Mouse (Mus musculus): ENCODE measurements around the gene Zfp9.

The Zfp9 gene

DNA sequence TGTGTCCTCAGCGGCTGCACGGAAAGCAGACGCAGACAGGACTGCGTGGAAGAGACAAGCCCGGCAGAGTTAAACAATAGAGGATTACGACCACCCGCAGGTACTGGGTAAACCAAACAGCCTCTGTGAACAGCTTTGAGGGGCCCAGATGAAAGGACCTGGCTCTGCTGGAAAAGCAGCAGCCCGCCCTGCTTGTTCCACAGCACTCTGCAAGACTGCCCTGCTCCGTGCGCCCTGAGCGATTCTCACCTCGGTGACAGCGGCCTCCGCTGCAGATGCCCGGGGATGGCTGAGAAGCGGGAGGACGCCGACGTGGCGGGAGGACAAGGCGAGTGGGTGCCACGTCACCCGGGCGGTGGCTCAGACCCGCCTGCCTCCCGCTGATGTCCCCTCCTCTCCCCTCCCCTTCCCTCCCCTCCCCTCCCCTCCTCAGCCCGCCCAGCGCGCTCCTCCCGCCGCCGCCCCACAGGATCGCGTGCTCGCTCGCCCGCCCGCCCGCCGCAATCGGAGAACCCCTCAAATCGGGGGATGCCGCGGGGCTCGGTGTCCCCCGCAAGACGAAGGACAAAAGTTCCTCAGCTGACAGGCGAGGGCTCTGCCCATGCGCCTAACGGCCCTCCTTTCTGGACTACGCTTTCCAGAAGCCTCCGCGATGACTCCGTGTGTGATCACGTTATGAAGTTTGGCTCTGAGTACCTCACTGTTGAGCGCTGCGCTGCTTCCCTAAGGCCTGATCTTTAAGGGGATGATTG is at the start of gene Zfp9:
Gene Zfp9 (minus strand): TSS at position 364 of the 752 bp plus-strand sequence.
- DNase-seq (ENCODE audit: low spot score in 2 of 2): peak in 1 of 2 experiments; percentile 1

DNA sequence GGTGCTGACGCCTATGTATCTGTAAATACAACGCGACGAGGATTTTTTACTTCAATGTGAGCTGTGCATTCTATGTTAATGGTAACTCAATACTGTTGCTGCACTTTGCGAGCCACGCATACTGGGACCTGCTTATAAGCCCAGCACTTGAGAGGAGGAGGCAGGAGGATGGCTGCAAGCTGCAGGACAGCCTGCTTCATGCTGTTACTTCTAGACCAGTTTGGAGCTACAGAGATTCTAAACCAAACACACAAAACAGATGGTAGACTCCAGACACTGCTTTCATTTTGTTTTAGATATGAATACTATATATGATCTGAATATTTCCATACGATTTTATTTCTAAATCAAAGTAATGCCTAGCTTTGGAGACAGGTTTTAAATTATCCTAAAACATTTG is 41.5 kb upstream of the Zfp9 start:
- no peak for DNase-seq (ENCODE audit: low spot score in 2 of 2)

DNA sequence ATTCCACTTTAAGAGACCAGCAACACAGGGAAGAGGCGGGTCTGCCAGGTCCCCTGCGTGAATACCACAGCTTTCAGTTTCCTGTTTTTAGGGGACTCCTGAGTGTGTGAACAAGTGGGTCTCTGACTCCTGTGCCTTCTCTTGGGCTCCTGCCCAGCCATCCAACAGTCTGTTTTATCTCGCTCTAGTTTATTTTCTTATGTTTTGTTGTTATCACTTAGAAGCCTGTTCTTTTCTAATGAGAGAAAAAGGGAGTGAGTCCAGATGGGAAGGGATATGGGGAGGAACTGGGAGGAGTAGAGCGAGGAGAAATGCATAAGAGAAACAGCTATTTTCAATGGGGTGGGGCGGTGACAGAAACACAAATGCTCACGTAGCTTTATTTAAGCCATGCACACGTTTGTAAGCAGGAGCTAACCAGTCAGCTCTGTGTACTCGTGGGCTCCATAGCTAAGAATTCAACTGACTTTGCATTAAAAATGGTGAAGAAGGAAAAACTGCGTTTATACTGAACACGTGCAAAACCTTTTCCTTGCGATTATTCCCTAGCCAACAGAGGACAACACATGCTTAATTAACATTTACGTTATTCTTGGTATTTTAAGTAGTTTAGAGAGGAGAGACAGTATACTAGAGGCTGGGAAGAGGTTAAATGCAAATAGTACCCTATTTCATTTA is 34.4 kb upstream of the Zfp9 start:
- no peak for DNase-seq (ENCODE audit: low spot score in 2 of 2)

DNA sequence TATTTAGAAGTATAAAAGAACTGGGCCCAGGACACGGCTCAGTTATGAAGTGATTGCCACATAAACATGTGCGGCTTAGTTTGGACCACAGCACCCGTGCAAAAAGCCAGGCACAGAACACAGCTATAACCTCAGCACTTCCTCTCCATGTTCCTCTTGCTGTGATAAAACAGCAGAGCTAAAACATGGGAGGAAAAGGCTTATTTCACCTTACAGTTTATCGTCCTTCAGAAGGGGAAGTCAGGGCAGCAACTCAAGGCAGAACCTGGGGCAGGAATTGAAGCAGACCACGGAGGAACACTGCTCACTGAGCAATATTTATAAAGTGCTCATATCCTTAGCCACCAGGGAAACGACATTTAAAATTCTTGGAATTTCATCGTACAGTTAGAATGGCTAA is 19.9 kb upstream of the Zfp9 start:
- DNase-seq (ENCODE audit: low spot score in 2 of 2): no peak

DNA sequence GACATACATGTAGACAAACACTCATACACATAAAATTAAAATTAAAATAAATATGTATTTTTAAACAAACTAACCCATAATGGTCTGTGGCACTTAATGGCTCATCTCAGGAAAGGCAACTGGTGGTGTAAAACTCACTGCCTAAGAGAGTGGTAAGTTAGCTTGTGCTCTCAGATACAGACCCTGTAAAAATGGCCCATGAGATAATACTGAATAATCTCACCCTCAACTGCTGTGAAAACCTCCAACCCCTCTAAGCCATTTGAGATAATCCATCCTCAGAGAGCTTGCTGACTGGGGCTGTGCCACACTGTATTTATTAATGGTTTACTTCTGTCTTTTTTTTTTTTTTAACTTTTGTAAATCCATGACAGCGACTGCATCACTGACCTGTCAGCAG is 3.0 kb upstream of the Zfp9 start:
- DNase-seq (ENCODE audit: low spot score in 2 of 2): no peak

DNA sequence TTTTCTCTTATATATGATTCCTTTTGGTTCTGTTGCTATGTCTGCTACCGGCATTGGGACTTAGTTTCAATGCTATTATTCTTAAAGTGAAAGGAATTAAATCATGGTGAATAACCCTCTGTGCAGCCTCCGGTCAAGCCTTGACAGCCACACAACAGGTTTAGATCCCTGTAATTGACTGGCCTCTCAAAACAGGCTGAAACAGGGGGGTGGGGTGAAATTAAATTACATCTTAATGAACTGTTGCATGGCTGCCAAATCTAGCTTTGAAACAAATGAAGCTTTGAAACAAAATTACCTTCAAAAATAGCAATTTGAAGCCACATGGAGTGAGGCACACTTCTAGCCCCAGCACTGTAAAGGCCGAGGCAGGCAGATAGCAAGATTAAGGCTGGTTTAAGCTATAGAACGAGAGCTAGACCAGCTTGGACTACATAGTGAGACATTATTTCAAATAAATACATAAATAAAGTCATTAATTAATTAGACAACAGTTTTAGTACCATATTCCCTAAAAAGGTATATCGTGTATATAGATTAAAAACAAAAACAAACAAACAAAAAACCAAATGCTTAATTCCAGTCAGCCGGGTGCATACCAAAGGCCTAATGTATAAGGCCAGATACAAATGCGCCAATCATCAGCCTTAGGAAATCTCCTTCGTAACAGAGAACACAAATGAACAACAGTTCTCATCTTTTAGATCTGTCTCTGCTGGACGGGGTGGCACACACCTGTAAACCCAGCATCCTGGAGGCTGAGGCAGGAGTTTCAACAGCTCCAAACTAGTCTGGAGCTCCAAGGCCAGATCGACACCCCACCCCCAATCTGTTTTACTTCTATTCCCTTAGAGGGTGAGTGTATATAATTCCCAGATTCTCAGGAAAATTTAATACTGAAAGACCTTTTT is 990 bp downstream of the Zfp9 start:
- no peak for DNase-seq (ENCODE audit: low spot score in 2 of 2)

DNA sequence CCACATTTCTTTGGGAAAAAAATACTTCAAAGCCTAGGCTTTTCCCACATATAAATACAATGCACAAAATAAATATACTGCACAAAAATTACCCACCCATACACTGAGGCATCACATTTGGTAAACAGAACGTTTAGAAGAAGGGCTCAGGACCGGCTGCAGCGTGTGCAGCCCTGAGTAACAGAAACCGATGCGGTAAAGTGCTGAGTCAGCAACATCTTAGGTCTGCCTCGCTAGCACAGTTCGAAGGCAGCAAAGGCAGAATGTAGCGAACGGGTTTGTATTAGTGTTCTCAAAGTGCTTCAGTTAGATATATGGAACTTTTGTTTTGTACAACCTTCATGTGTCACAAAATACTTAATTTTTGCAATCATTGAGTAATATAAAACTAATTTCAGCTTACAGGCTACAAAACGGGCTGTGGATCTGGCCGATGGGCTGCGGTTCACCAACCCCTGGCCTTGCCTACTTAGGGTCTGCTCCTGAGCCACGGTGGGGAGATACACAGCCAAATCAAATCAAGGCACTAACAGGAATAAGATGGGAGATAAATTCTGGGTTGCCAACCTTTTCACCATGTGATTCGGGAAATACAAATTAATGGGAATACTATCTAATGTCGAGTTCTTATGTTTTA is 16.9 kb downstream of the Zfp9 start:
- no peak for DNase-seq (ENCODE audit: low spot score in 2 of 2)

DNA sequence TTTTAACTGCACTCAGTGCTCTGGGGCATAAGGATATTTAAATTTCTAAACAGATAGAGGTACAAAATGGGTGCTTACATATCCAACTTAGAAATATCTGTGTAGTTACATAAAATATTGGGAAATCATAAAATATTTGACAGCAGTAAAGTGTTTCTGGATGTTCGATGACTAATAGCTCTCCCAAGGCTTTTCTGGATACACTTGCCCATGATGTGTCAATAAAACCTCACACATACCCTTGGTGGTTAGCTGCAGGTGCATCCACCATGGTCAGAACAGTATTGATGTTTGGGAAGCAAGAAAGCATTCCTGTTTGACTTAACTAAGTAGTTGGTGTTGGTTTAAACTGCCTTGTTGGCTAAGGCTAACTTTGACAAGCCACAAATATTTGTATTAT is 21.4 kb downstream of the Zfp9 start:
- no peak for DNase-seq (ENCODE audit: low spot score in 2 of 2)

DNA sequence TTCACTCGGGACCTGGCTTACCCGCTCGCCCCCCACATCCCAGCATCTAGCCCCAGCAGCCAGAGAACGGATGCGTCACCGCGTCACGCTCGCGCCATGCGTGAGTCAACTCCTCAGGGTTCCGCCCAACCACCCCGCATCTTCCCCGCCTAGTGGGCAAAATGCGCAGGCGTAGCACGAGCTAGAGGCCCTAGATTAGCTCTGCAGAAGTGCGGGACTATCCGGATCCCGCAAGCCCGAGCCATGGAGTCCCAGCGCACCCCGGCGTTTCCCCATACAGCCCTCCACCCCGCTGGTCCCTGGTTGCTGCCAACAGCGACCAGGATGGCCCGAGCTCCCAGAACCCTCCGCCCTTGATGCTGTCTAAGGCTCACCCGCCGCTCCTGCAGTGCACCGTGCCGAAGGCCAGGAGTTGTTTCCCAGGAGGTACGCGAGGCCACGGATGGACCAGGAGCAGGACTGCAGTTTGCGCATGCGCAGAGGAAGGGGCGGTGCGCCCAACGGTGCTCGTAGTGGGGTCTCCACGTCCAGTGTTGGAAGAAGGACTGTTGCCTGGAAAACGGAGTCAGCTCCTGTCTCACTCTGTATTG is 24.0 kb downstream of the Zfp9 start, which contains the start of gene Zfp248:
Gene Zfp248 (minus strand): TSS at position 487 of the 590 bp plus-strand sequence.
- DNase-seq (ENCODE audit: low spot score in 2 of 2): peak; percentile 73 to 78

DNA sequence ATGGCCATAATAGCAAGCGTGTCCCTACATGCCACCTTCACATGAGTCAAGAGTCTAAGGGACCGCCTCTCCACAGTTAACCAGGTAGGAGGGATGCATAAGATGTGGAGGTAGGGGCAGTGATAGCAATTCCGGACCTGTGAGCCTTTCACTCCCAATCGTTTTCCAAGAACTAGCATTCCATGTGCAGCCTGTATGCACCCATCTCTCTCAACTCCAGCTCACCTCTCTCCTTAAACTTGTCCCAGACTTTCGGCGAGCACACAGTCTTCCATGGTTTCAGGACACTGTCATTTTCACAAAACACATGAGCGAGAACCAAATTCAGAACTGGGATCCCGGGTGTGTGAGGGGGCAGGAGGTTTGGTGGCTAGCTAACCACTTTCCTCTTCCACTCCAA is 24.7 kb downstream of the Zfp9 start:
- DNase-seq (ENCODE audit: low spot score in 2 of 2): no peak

DNA sequence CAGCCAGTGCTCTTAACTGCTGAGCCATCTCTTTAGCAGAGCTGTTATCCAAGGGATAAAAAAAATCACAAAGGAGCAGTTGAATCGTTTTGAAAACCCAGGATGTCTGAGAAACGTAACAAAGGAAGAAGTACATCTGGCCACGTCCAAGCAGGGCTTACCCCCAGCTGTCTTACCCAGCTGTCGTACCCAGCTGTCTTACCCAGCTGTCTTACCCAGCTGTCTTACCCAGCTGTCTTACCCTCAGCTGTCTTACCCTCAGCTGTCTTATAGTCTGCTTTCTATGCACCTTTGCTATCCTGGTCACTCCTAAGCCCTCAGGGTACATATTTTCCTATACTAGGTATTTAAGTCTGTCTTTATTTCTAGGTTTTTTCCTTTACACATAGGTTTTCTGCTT is 47.6 kb downstream of the Zfp9 start:
- DNase-seq (ENCODE audit: low spot score in 2 of 2): no peak

DNA sequence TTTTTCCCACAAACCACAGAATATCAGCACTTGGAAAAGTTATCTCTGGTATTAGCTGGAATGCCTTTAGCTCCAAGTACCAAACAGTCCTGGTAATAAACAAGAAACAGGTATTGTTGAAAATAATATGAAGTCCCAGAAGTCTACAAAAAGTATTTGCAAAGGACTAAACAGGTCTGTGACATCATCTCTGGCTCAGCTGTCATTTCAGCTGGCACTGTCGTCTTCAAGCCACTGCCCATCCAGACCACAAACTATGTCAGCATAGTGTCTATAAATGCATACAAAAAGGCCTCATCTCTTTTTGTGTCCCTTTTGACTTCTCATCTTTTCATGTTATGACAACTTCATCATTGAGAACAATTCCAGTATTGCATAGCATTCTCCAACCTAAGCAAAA is 52.5 kb downstream of the Zfp9 start:
- DNase-seq (ENCODE audit: low spot score in 2 of 2): no peak

DNA sequence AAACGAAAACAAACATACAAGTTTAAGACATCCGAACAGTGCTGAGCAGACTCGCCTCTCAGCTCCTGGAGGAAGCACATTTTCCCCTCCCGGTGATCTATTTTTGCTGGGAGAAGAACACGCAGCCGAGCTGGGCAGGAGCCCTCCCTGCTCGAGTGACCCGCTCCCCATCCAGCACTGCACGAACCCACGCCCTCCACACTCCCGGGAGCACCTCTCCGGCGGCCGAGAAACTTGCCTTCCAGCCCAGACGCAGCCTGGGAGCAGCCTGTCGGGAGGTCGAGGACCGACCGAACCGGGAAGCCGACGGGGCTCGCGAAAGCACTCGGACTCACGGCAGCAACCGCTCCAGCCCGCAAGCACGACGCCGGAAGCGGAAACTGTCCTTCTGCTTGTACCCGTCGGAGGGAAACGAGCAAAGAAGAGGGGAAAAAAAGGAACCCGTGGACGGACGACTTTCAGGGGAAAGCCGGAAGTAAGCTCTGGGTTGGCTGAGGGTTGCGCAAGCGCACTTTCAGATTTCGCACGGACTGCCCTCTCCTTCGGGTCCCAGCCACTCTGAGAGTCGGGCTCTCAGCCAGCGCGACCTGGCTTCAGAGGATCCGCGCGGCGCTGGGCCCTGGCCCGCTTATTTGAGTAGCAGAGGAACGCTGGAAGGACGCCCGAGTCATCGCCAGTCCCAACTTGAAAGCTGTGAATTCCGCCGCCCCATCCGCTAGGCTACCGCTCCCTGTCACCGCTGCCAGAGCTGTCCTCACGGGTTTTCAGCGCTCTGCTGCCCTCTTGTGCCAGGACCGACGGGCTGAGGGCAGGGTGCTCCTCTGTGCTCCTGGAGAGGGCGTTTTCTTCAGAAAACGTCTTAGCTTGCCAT is 59.8 kb downstream of the Zfp9 start, which contains the start of gene Bms1:
Gene Bms1 (minus strand): TSS at position 425 of the 871 bp plus-strand sequence.
- peak; percentile 92 to 93 for DNase-seq (ENCODE audit: low spot score in 2 of 2)

Measured in natural killer cell, adult 2 months (primary cell).